Mouse (Mus musculus): ENCODE data around the gene Ilf3. TPM values are rescaled to one million over a fixed set of nuclear protein-coding genes. Genes with fewer than 3 reads are reported as not detected.
A peak's percentile ranks its signal among the peaks of the same experiment; 100 is the strongest.
"Not testable (repeated sequence)": the region's sequence is repeated elsewhere in the genome, so short reads cannot be mapped to it uniquely, and the experiment has no call there.

Gene Ilf3
- total and polyA plus RNA-seq, 3 experiments, result 22.6 to 29.0 (median 27.7) TPM

- Histone ChIP-seq H3K27ac (peak overlapping the region; percentile 95), H3K4me1 (ENCODE audit: control insufficient read depth, insufficient read depth, low read length) (peaks cover 9% of the 10 kb centered on the region), H3K4me3 (peak overlapping the region; percentile 82), H3K79me2 (replicated peaks; ENCODE audit: control insufficient read depth, insufficient read depth, low read length) (peaks cover 4% of the 10 kb centered on the region), H3K36me3 (ENCODE audit: control insufficient read depth, insufficient read depth, low read length) (no peaks in the 10 kb centered on the region), H3K9ac (ENCODE audit: low read depth, low read length) (peak overlapping the region; percentile 74), H3K27me3 (ENCODE audit: control insufficient read depth, insufficient read depth, low read length) (no peaks in the 10 kb centered on the region)
- WGBS, result 3% methylated on average over 6 of the region's 6 CpGs
- intact Hi-C loops (cut with DNase I), result no loop called here
- DNase-seq, result peak; percentile 65 to 73
- TF ChIP-seq CTCF (IDR thresholded peaks at IDR 0.05), result no peak
- TF ChIP-seq POLR2A (IDR thresholded peaks at IDR 0.05; ENCODE audit: insufficient read depth, low read depth, low read length), result peak; percentile 52; the same call in 1 of the 2 replicates
These were observed 46.2 kb upstream of the Ilf3 start for GRCm38 (mm10) chr9:21321513-21321835.

- Histone ChIP-seq H3K4me1 (ENCODE audit: control insufficient read depth, insufficient read depth, low read length) (peaks cover 11% of the 10 kb centered on the region), H3K36me3 (ENCODE audit: control insufficient read depth, insufficient read depth, low read length) (no peaks in the 10 kb centered on the region), H3K4me3 (peak overlapping the region; percentile 82; the same call in 1 of the 2 replicates), H3K27me3 (ENCODE audit: control insufficient read depth, insufficient read depth, low read length) (no peaks in the 10 kb centered on the region), H3K27ac (peak overlapping the region; percentile 95), H3K9ac (ENCODE audit: low read depth, low read length) (peak overlapping the region; percentile 19; the same call in 1 of the 2 replicates), H3K79me2 (replicated peaks; ENCODE audit: control insufficient read depth, insufficient read depth, low read length) (peaks cover 4% of the 10 kb centered on the region)
- intact Hi-C loops (cut with DNase I), result no loop called here
- 59% methylated on average over 19 of the region's 19 CpGs for WGBS
- TF ChIP-seq CTCF (IDR thresholded peaks at IDR 0.05), result peak; percentile 24; the same call in 1 of the 2 replicates
- TF ChIP-seq POLR2A (IDR thresholded peaks at IDR 0.05; ENCODE audit: insufficient read depth, low read depth, low read length), result no peak
- DNase-seq, result no peak
These were observed 45.3 kb upstream of the Ilf3 start for GRCm38 (mm10) chr9:21322211-21322916.

GRCm38 (mm10) chr9:21322917-21323297, 44.8 kb upstream of the Ilf3 start:
- H3K4me3 ChIP-seq; H3K9ac ChIP-seq (ENCODE audit: low read depth, low read length); intact Hi-C loops (cut with DNase I); H3K27me3 ChIP-seq (ENCODE audit: control insufficient read depth, insufficient read depth, low read length); H3K36me3 ChIP-seq (ENCODE audit: control insufficient read depth, insufficient read depth, low read length); DNase-seq; H3K79me2 ChIP-seq (replicated peaks; ENCODE audit: control insufficient read depth, insufficient read depth, low read length): not testable (repeated sequence)
- H3K4me1 ChIP-seq (ENCODE audit: control insufficient read depth, insufficient read depth, low read length), result peaks cover 15% of the 10 kb centered on the region
- peak overlapping the region; percentile 95 for H3K27ac ChIP-seq
- 80% methylated on average over 8 of the region's 8 CpGs for WGBS

DNA sequence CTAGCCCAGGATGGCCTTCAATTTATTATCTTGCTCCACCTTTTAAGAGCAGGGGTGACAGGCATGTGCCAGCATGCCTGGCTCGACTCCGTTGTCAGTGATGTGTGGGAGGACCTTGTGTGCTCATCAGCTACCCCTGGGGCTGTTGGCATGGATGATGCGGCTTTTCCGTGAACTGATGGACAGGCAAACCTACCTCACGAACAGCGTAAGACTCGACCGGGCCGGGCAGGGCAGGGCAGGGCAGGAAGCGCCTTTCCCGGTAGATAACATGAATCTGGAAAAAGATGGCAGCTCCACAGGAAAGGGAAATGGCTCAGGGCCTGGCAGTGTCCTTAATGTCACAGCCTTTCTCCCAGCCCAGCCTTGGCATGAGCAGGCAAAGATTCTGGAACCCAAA, 43.4 kb upstream of the Ilf3 start:
- Histone ChIP-seq H3K4me3 (no peak overlapping the region), H3K36me3 (ENCODE audit: control insufficient read depth, insufficient read depth, low read length) (no peaks in the 10 kb centered on the region), H3K9ac (ENCODE audit: low read depth, low read length) (no peak overlapping the region; the same call in 1 of the 2 replicates), H3K4me1 (ENCODE audit: control insufficient read depth, insufficient read depth, low read length) (peaks cover 17% of the 10 kb centered on the region), H3K79me2 (replicated peaks; ENCODE audit: control insufficient read depth, insufficient read depth, low read length) (peaks cover 4% of the 10 kb centered on the region), H3K27me3 (ENCODE audit: control insufficient read depth, insufficient read depth, low read length) (no peaks in the 10 kb centered on the region), H3K27ac (no peak overlapping the region)
- intact Hi-C loops (cut with DNase I), result no loop called here
- WGBS, result 57% methylated on average over 11 of the region's 11 CpGs
- DNase-seq, result no peak
- no peak for TF ChIP-seq POLR2A (IDR thresholded peaks at IDR 0.05; ENCODE audit: insufficient read depth, low read depth, low read length)
- no peak for TF ChIP-seq CTCF (IDR thresholded peaks at IDR 0.05)
- TF ChIP-seq EP300 (IDR thresholded peaks at IDR 0.05; ENCODE audit: insufficient read depth, low read depth, low read length), result no peak

DNA sequence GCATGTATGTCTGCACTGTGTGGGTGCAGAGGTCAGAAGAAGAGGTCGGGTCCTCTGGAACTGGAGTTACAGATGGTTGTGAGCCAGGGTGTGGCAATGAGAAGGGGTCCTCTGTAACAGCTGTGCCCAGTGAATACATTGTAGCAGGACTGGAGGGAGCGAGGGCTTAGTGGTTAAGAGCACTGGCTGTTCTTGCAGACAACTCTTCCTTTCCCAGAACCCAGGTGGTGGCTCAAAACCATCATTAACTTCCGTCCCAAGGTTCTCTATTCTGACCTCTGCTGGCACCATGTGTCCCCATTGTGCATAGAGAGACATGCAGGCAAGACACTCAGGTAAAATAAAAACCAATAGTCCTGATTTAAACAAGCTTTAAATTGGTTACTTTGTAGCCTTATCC, 40.1 kb upstream of the Ilf3 start:
- 46% methylated on average over 3 of the region's 3 CpGs for WGBS
- Histone ChIP-seq H3K27me3 (ENCODE audit: control insufficient read depth, insufficient read depth, low read length) (no peaks in the 10 kb centered on the region), H3K79me2 (replicated peaks; ENCODE audit: control insufficient read depth, insufficient read depth, low read length) (peaks cover 7% of the 10 kb centered on the region), H3K9ac (ENCODE audit: low read depth, low read length) (no peak overlapping the region), H3K36me3 (ENCODE audit: control insufficient read depth, insufficient read depth, low read length) (no peaks in the 10 kb centered on the region), H3K4me3 (no peak overlapping the region), H3K4me1 (ENCODE audit: control insufficient read depth, insufficient read depth, low read length) (peaks cover 19% of the 10 kb centered on the region), H3K27ac (peak overlapping the region; percentile 34; the same call in 1 of the 2 replicates)
- TF ChIP-seq POLR2A (IDR thresholded peaks at IDR 0.05; ENCODE audit: insufficient read depth, low read depth, low read length), result no peak
- TF ChIP-seq CTCF (IDR thresholded peaks at IDR 0.05), result no peak
- no peak for TF ChIP-seq EP300 (IDR thresholded peaks at IDR 0.05; ENCODE audit: insufficient read depth, low read depth, low read length)
- intact Hi-C loops (cut with DNase I), result no loop called here
- DNase-seq, result no peak

- Histone ChIP-seq H3K27me3 (ENCODE audit: control insufficient read depth, insufficient read depth, low read length) (no peaks in the 10 kb centered on the region), H3K4me3 (no peak overlapping the region), H3K36me3 (ENCODE audit: control insufficient read depth, insufficient read depth, low read length) (no peaks in the 10 kb centered on the region), H3K9ac (ENCODE audit: low read depth, low read length) (no peak overlapping the region), H3K79me2 (replicated peaks; ENCODE audit: control insufficient read depth, insufficient read depth, low read length) (peaks cover 7% of the 10 kb centered on the region), H3K4me1 (ENCODE audit: control insufficient read depth, insufficient read depth, low read length) (peaks cover 19% of the 10 kb centered on the region), H3K27ac (peak overlapping the region; percentile 34; the same call in 1 of the 2 replicates)
- TF ChIP-seq CTCF (IDR thresholded peaks at IDR 0.05) (no peak), EP300 (IDR thresholded peaks at IDR 0.05; ENCODE audit: insufficient read depth, low read depth, low read length) (no peak), POLR2A (IDR thresholded peaks at IDR 0.05; ENCODE audit: insufficient read depth, low read depth, low read length) (no peak)
- intact Hi-C loops (cut with DNase I), result no loop called here
- 67% methylated on average over 3 of the region's 3 CpGs for WGBS
- no peak for DNase-seq
These were observed 39.6 kb upstream of the Ilf3 start for GRCm38 (mm10) chr9:21328041-21328440.

Measured in heart, adult 2 months (tissue).